In genomic region chr1:172680742-172681141, GRCm38 (mm10) we compare ENCODE assay signal across 30 mouse cellular contexts. TPM values are rescaled to one million over a fixed set of nuclear protein-coding genes. Genes with fewer than 3 reads are reported as not detected.
"Had no signal": no experiment of that assay in that cellular context is flagged by ENCODE, and none has a peak within 500 bp of the region (broad histone marks: within the 10 kb centered on the region; RNA-seq: fewer than 3 reads in every experiment).

No protein-coding gene starts in this region.

- H3K4me1 ChIP-seq: heart, embryonic 12.5 days; hindbrain, embryonic 10.5 days; hindbrain, embryonic 12.5 days; intestine, embryonic 15.5 days; limb, embryonic 13.5 days; liver, embryonic 13.5 days; liver, embryonic 15.5 days had no signal

- H3K4me3 ChIP-seq: gastrocnemius, adult 2 months; heart, adult 2 months; heart, embryonic 12.5 days; hindbrain, embryonic 10.5 days; hindbrain, embryonic 12.5 days; intestine, embryonic 15.5 days; limb, embryonic 13.5 days; liver, embryonic 13.5 days; liver, embryonic 15.5 days had no signal

- DNase-seq: gastrocnemius, adult 2 months; gastrocnemius, postnatal 10 days; gastrocnemius, postnatal 25 days; heart, adult 11 months; heart, adult 2 months; heart, postnatal 10 days; heart, postnatal 4 days; kidney, adult 18-20 months; kidney, adult 8-10 months; kidney, postnatal 14 days; kidney, postnatal 36 days; layer of hippocampus, adult 9-11 months; layer of hippocampus, postnatal 36 days; liver; liver, embryonic 13.5 days; liver, postnatal 0 days had no signal

- H3K27me3 ChIP-seq: heart, embryonic 12.5 days; hindbrain, embryonic 12.5 days; intestine, embryonic 15.5 days; limb, embryonic 13.5 days; liver, embryonic 13.5 days; liver, embryonic 15.5 days had no signal

- H3K9me3 ChIP-seq: hindbrain, embryonic 10.5 days; intestine, embryonic 15.5 days; liver, embryonic 13.5 days; liver, embryonic 15.5 days had no signal

- H3K4me2 ChIP-seq: heart, embryonic 12.5 days; hindbrain, embryonic 12.5 days; hindbrain, embryonic 14.5 days; intestine, embryonic 15.5 days; limb, embryonic 13.5 days; liver, embryonic 11.5 days; liver, embryonic 13.5 days; liver, embryonic 15.5 days had no signal

- H3K36me3 ChIP-seq: heart, embryonic 12.5 days; hindbrain, embryonic 10.5 days; hindbrain, embryonic 12.5 days; intestine, embryonic 15.5 days; limb, embryonic 13.5 days; liver, embryonic 13.5 days; liver, embryonic 15.5 days had no signal

- H3K27ac ChIP-seq: gastrocnemius, adult 2 months; heart, adult 2 months; hindbrain, embryonic 10.5 days; hindbrain, embryonic 12.5 days; hindbrain, embryonic 14.5 days; intestine, embryonic 15.5 days; limb, embryonic 13.5 days; liver, embryonic 13.5 days; liver, embryonic 15.5 days had no signal

- H3K9ac ChIP-seq: heart, embryonic 12.5 days; hindbrain, embryonic 12.5 days; hindbrain, embryonic 14.5 days; intestine, embryonic 15.5 days; limb, embryonic 13.5 days; liver, embryonic 13.5 days; liver, embryonic 15.5 days; liver, postnatal 0 days had no signal

- ATAC-seq: hindbrain, embryonic 16.5 days; inflammation-experienced regulatory T-cells, adult 6 months; intestine, embryonic 15.5 days; intestine, postnatal 0 days; liver, postnatal 0 days had no signal

RNA-seq across cellular contexts. Expression of gene Crp, which starts 17.1 kb away (rescaled TPM):
- polyA plus RNA-seq: heart, adult 2 months; heart, embryonic 14.5 days; hindbrain, embryonic 12.5 days; hindbrain, embryonic 16.5 days; inflammation-experienced regulatory T-cells, adult 6 months; large intestine, adult 2 months; limb, embryonic 11.5 days; limb, embryonic 13.5 days had no signal
